Comparison of ENCODE assay signal across 22 mouse cellular contexts in genomic region chr2:126303226-126303625, GRCm38 (mm10).
DNase-seq lines count a peak whose midpoint lies in the region; ATAC-seq and TF ChIP-seq lines count a peak whose summit lies in the region.
"Had no signal": no experiment of that assay in that cellular context is flagged by ENCODE, and none has a peak within 500 bp of the region (broad histone marks: within the 10 kb centered on the region; RNA-seq: fewer than 3 reads in every experiment).

No protein-coding gene starts in this region.

- H3K79me3 ChIP-seq in C2C12 (ENCODE audit: low read depth), result no peaks in the 10 kb centered on the region

- no peak overlapping the region for H3K4me2 ChIP-seq in intestine, embryonic 16.5 days (ENCODE audit: low read depth, low read length)
- no peak overlapping the region for H3K4me2 ChIP-seq in hindbrain, embryonic 12.5 days (replicated peaks)
- H3K4me2 ChIP-seq: embryonic facial prominence, embryonic 13.5 days; hindbrain, embryonic 15.5 days; liver, embryonic 11.5 days had no signal

- ATAC-seq in intestine, embryonic 16.5 days, result no peak
- no peak for ATAC-seq in hindbrain, embryonic 12.5 days (ENCODE audit: low FRiP score)
- no peak for ATAC-seq in megakaryocyte, adult 5-6 weeks (ENCODE audit: poor library complexity, severe bottlenecking)
- ATAC-seq: activated CD4-positive, CD25-positive, alpha-beta regulatory T cell, adult 4 months had no signal

- TF ChIP-seq CTCF in C2C12 (IDR thresholded peaks at IDR 0.05; ENCODE audit: control insufficient read depth, insufficient read depth, insufficient read length), result no peak

- H3K36me3 ChIP-seq in C2C12 (ENCODE audit: control insufficient read depth, insufficient read depth), result no peaks in the 10 kb centered on the region
- no peaks in the 10 kb centered on the region for H3K36me3 ChIP-seq in intestine, embryonic 16.5 days (ENCODE audit: control insufficient read depth, insufficient read depth, low read length)
- no peaks in the 10 kb centered on the region for H3K36me3 ChIP-seq in hindbrain, embryonic 12.5 days
- H3K36me3 ChIP-seq: embryonic facial prominence, embryonic 13.5 days; forebrain, embryonic 10.5 days; hindbrain, embryonic 15.5 days had no signal

- H3K27ac ChIP-seq in intestine, embryonic 16.5 days (ENCODE audit: low read length), result no peak overlapping the region
- H3K27ac ChIP-seq in hindbrain, embryonic 12.5 days, result no peak overlapping the region
- H3K27ac ChIP-seq: embryonic facial prominence, embryonic 13.5 days; forebrain, embryonic 10.5 days; hindbrain, embryonic 15.5 days; kidney, postnatal 0 days had no signal

- H3K9ac ChIP-seq in intestine, embryonic 16.5 days (ENCODE audit: low read depth, low read length), result no peak overlapping the region
- no peak overlapping the region for H3K9ac ChIP-seq in hindbrain, embryonic 12.5 days
- H3K9ac ChIP-seq: embryonic facial prominence, embryonic 13.5 days; hindbrain, embryonic 15.5 days had no signal

- no peaks in the 10 kb centered on the region for H3K79me2 ChIP-seq in C2C12 (ENCODE audit: control insufficient read depth, insufficient read depth)

- no peaks in the 10 kb centered on the region for H3K4me1 ChIP-seq in intestine, embryonic 16.5 days (ENCODE audit: control insufficient read depth, insufficient read depth, low read length)
- no peaks in the 10 kb centered on the region for H3K4me1 ChIP-seq in hindbrain, embryonic 12.5 days
- H3K4me1 ChIP-seq: forebrain, embryonic 10.5 days; hindbrain, embryonic 15.5 days had no signal

- no peaks in the 10 kb centered on the region for H3K27me3 ChIP-seq in C2C12 (ENCODE audit: control insufficient read depth, insufficient read depth, insufficient read length)
- H3K27me3 ChIP-seq in intestine, embryonic 16.5 days (replicated peaks; ENCODE audit: control insufficient read depth, insufficient read depth, low read length), result no peaks in the 10 kb centered on the region
- no peaks in the 10 kb centered on the region for H3K27me3 ChIP-seq in hindbrain, embryonic 12.5 days
- H3K27me3 ChIP-seq: CH12.LX; embryonic facial prominence, embryonic 13.5 days; hindbrain, embryonic 15.5 days had no signal

- peak; percentile 76 to 89 for DNase-seq in adrenal gland, adult (ENCODE audit: inconsistent age in 2 of 2, low spot score in 1 of 2)
- no peak for DNase-seq in adrenal gland, postnatal 4 days (ENCODE audit: low spot score in 2 of 2)
- peak; percentile 81 for DNase-seq in adrenal gland, adult 2 months
- DNase-seq in fibroblast of lung, adult 2 months (ENCODE audit: low read depth), result peak; percentile 94
- DNase-seq: cerebellum, adult 11 months; cerebellum, postnatal 14 days; kidney, adult 18-20 months; lung, adult 18-20 months; lung, postnatal 14 days; midbrain, embryonic 14.5 days had no signal

- 37% methylated on average over 3 of the region's 3 CpGs for WGBS in intestine, embryonic 16.5 days
- WGBS in hindbrain, embryonic 12.5 days, result 40% methylated on average over 3 of the region's 3 CpGs

- H3K9me3 ChIP-seq in intestine, embryonic 16.5 days (ENCODE audit: control insufficient read depth, low read length), result no peaks in the 10 kb centered on the region
- no peaks in the 10 kb centered on the region for H3K9me3 ChIP-seq in hindbrain, embryonic 12.5 days (replicated peaks)
- H3K9me3 ChIP-seq: embryonic facial prominence, embryonic 13.5 days; forebrain, embryonic 10.5 days; hindbrain, embryonic 15.5 days had no signal

- H3ac ChIP-seq in C2C12 (ENCODE audit: control insufficient read depth, insufficient read length, low read depth), result no peak overlapping the region

- H3K4me3 ChIP-seq in C2C12 (ENCODE audit: insufficient read depth, poor library complexity, severe bottlenecking), result no peak overlapping the region
- H3K4me3 ChIP-seq in intestine, embryonic 16.5 days (ENCODE audit: low read length), result no peak overlapping the region
- no peak overlapping the region for H3K4me3 ChIP-seq in hindbrain, embryonic 12.5 days
- H3K4me3 ChIP-seq: embryonic facial prominence, embryonic 13.5 days; forebrain, embryonic 10.5 days; hindbrain, embryonic 15.5 days; megakaryocyte, embryonic 14.5 days had no signal

TF ChIP-seq in C2C12, 6 proteins besides CTCF, POLR2A, EP300 and RAD21:
- TF ChIP-seq FOSL1 (IDR thresholded peaks at IDR 0.05; ENCODE audit: insufficient read depth, low read length, poor library complexity, severe bottlenecking), result peak; percentile 99
- peak; percentile 66 for TF ChIP-seq MAX (IDR thresholded peaks at IDR 0.05)
- TF ChIP-seq MYOD1 (IDR thresholded peaks at IDR 0.05; ENCODE audit: control insufficient read depth, insufficient read length, low read depth), result peak; percentile 51
- TF ChIP-seq MYOG (IDR thresholded peaks at IDR 0.05; ENCODE audit: control insufficient read depth, extremely low read depth, insufficient read length), result no peak
- peak; percentile 63 for TF ChIP-seq USF1 (IDR thresholded peaks at IDR 0.05; ENCODE audit: low read depth)
- peak; percentile 73 for TF ChIP-seq CEBPB (IDR thresholded peaks at IDR 0.05; ENCODE audit: low read depth)

Comparison
In these comparisons a context has a peak if more than half of its experiments do, and no peak if none do; other contexts are left out.
1. DNase-seq: peak in adrenal gland, adult (2 of 2), adrenal gland, adult 2 months (single experiment) and fibroblast of lung, adult 2 months (single experiment); none in adrenal gland, postnatal 4 days (0 of 2).